Mouse (Mus musculus) liver, postnatal 0 days (tissue): ENCODE results near the gene Sos1.

ENCODE experiments used
- CTCF ChIP-seq: sonication (generic); IDR thresholded peaks from 2 replicates; pipeline ENCODE4 v1.5.1; 2016; ENCODE audit warnings: antibody characterized with exemption, low read depth
- EP300 ChIP-seq: IDR thresholded peaks from 2 replicates; pipeline ENCODE4 v1.6.1; 2016; ENCODE audit warnings: antibody characterized with exemption, low read depth, mild to moderate bottlenecking

- no peak for TF ChIP-seq CTCF
- TF ChIP-seq EP300, result no peak
Observed at GRCm38 (mm10) chr17:80493891-80494290, 13.6 kb upstream of the Sos1 start.
